Mouse (Mus musculus) frontal cortex, postnatal 10 days (tissue): Measurements from ENCODE around the gene Shcbp1l.
"Not testable (repeated sequence)": the region's sequence is repeated elsewhere in the genome, so short reads cannot be mapped to it uniquely, and the experiment has no call there.

Experiments used
- DNase-seq, 2 experiments: peaks; one replicate each; pipeline ENCODE4 v3.0.0; 2022; ENCODE audit warnings: low spot score in 2 of 2, mixed read lengths in 1 of 2

The Shcbp1l gene

GRCm38 (mm10) chr1:153424770-153425584, at the start of gene Shcbp1l:
Gene Shcbp1l (plus strand): TSS chr1:153425162.
- peak; percentile 75 to 76 for DNase-seq

GRCm38 (mm10) chr1:153376446-153376845, 48.5 kb upstream of the Shcbp1l start:
- DNase-seq = no peak

GRCm38 (mm10) chr1:153378587-153378986, 46.4 kb upstream of the Shcbp1l start:
- no peak for DNase-seq

- DNase-seq = no peak
Measured at GRCm38 (mm10) chr1:153379832-153380231, 45.1 kb upstream of the Shcbp1l start.

- no peak for DNase-seq
Measured at GRCm38 (mm10) chr1:153380746-153381282, 44.1 kb upstream of the Shcbp1l start.

- DNase-seq = no peak
Measured at GRCm38 (mm10) chr1:153385081-153385480, 39.9 kb upstream of the Shcbp1l start.

GRCm38 (mm10) chr1:153385661-153386060, 39.3 kb upstream of the Shcbp1l start:
- DNase-seq = not testable (repeated sequence)

GRCm38 (mm10) chr1:153386271-153387069, 38.5 kb upstream of the Shcbp1l start:
- peak; percentile 31 to 76 for DNase-seq

- DNase-seq = not testable (repeated sequence)
Measured at GRCm38 (mm10) chr1:153395706-153396105, 29.3 kb upstream of the Shcbp1l start.

- DNase-seq = peak in 1 of 2 experiments; percentile 56
Measured at GRCm38 (mm10) chr1:153401765-153402164, 23.2 kb upstream of the Shcbp1l start.

- not testable (repeated sequence) for DNase-seq
Measured at GRCm38 (mm10) chr1:153407641-153408040, 17.3 kb upstream of the Shcbp1l start.

GRCm38 (mm10) chr1:153408296-153408695, 16.7 kb upstream of the Shcbp1l start:
- DNase-seq = not testable (repeated sequence)

- DNase-seq = not testable (repeated sequence)
Measured at GRCm38 (mm10) chr1:153410915-153411314, 14.0 kb upstream of the Shcbp1l start.

- DNase-seq = no peak
Measured at GRCm38 (mm10) chr1:153411723-153412122, 13.2 kb upstream of the Shcbp1l start.

- not testable (repeated sequence) for DNase-seq
Measured at GRCm38 (mm10) chr1:153412663-153413396, 12.1 kb upstream of the Shcbp1l start.

GRCm38 (mm10) chr1:153413397-153414020, 11.5 kb upstream of the Shcbp1l start:
- DNase-seq = peak; percentile 36 to 37

- peak; percentile 70 to 86 for DNase-seq
Measured at GRCm38 (mm10) chr1:153414114-153414723, 10.7 kb upstream of the Shcbp1l start.

- peak; percentile 34 to 61 for DNase-seq
Measured at GRCm38 (mm10) chr1:153414962-153415361, 10.0 kb upstream of the Shcbp1l start.

GRCm38 (mm10) chr1:153415742-153416141, 9.2 kb upstream of the Shcbp1l start:
- not testable (repeated sequence) for DNase-seq

- DNase-seq = not testable (repeated sequence)
Measured at GRCm38 (mm10) chr1:153416271-153416832, 8.6 kb upstream of the Shcbp1l start.
